Mouse (Mus musculus): ENCODE measurements around the gene Hba-x. TPM values are rescaled to one million over a fixed set of nuclear protein-coding genes. Genes with fewer than 3 reads are reported as not detected.
A peak's percentile ranks its signal among the peaks of the same experiment; 100 is the strongest.

The Hba-x gene
- polyA plus RNA-seq, 1 experiment from 2014 or later: 12,458 TPM

DNA sequence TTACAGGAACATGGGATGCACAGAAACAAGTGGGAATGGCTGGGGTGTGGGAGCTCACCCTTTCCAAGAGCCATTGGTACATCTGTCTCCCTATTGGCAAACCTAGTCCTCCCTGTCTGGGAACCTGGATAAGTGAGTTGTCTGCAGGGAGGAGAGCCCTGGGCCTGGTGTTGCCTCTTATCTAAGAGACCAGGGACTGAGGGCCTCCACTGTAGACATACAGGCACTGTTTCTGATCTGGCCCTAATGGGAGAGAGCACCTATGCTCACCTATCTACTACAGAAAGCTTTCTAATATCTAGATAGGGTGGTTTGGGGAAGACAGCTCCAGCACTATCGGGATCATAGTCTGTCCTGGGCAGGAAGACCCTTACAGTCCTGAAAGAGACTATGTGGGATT lies 20.1 kb upstream of the Hba-x start:
- no peak overlapping the region for H3K4me3 ChIP-seq (ENCODE audit: low read depth, low read length)
- H3K27ac ChIP-seq (ENCODE audit: low read depth, low read length): peak overlapping the region; percentile 82
- peak; percentile 89 for ATAC-seq (replicated peaks; ENCODE audit: insufficient number of reproducible peaks, low FRiP score, low TSS enrichment)
- no peaks in the 10 kb centered on the region for H3K27me3 ChIP-seq (ENCODE audit: control insufficient read depth, insufficient read depth, low read length)
- H3K9ac ChIP-seq (ENCODE audit: low read depth, low read length): peak overlapping the region; percentile 59
- no peaks in the 10 kb centered on the region for H3K36me3 ChIP-seq (ENCODE audit: control insufficient read depth, insufficient read depth, low read length)
- WGBS (ENCODE audit: insufficient replicate concordance): 71% methylated on average over 1 of the region's 1 CpGs
- H3K4me1 ChIP-seq (ENCODE audit: control insufficient read depth, insufficient read depth, low read length): no peaks in the 10 kb centered on the region
- H3K9me3 ChIP-seq (replicated peaks; ENCODE audit: control insufficient read depth, low read length): no peaks in the 10 kb centered on the region
- H3K4me2 ChIP-seq: peak overlapping the region; percentile 16; the same call in 1 of the 2 replicates

DNA sequence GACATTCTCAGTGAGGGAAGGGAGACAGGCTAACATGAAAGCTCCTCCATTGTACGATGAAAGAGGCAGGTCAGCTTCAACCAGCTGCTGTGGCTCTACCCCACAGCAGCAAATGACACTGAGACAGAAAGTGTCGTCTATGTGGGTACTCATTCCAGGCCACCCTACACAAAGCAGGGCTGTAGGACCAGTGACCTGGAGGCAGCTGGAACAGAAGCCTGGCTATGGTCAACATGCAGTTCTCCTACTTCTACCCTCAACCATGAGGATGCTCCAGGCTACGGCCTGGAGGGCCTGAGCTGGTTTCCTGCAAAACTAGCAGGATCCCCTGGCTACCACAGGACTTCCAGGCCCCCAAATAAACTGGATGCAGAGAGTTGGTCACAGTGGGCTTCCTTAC lies 19.6 kb upstream of the Hba-x start:
- H3K9me3 ChIP-seq (replicated peaks; ENCODE audit: control insufficient read depth, low read length): no peaks in the 10 kb centered on the region
- H3K36me3 ChIP-seq (ENCODE audit: control insufficient read depth, insufficient read depth, low read length): no peaks in the 10 kb centered on the region
- 89% methylated on average over 3 of the region's 3 CpGs for WGBS (ENCODE audit: insufficient replicate concordance)
- no peaks in the 10 kb centered on the region for H3K27me3 ChIP-seq (ENCODE audit: control insufficient read depth, insufficient read depth, low read length)
- no peak overlapping the region for H3K4me3 ChIP-seq (ENCODE audit: low read depth, low read length)
- H3K4me1 ChIP-seq (ENCODE audit: control insufficient read depth, insufficient read depth, low read length): no peaks in the 10 kb centered on the region
- H3K27ac ChIP-seq (ENCODE audit: low read depth, low read length): peak overlapping the region; percentile 82
- peak overlapping the region; percentile 16; the same call in 1 of the 2 replicates for H3K4me2 ChIP-seq
- peak overlapping the region; percentile 59 for H3K9ac ChIP-seq (ENCODE audit: low read depth, low read length)
- no peak for ATAC-seq (replicated peaks; ENCODE audit: insufficient number of reproducible peaks, low FRiP score, low TSS enrichment)

DNA sequence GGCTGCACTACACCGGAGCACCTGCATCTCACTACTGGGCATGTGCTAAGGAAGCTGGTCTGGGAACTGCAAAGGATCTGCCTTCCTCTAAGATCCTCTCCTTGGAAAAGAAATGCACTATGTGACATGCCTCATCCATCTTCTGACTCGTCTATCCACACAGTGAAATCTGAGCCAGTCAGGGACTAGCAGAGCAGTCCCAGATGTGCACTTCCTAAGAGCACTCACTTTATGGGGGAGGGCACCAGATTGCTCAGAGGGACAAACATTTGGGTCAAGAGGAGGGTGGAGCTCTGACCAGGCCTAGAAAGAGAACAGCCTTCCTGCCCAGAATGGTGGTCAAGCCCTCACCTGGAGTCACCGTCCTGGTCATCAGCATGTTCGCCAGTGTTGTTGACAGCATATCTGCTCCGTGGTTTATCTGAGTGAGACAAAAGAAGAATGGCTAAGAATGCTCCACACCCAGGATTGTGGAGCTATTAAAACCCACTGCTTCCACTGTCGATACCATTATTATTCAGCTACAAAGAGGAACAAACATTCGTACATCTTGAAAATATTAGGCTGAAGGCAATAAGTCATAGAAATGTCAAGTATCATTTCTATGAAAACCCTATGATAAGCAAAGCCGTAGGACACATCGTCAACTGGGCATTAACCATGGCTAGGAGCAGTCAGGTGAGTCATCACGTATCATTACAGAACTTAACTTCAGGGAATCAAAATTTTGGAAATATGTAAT lies 13.4 kb upstream of the Hba-x start:
- Histone ChIP-seq H3K27ac (ENCODE audit: low read depth, low read length) (peak overlapping the region; percentile 25; the same call in 1 of the 2 replicates), H3K4me3 (ENCODE audit: low read depth, low read length) (no peak overlapping the region), H3K9ac (ENCODE audit: low read depth, low read length) (no peak overlapping the region), H3K4me1 (ENCODE audit: control insufficient read depth, insufficient read depth, low read length) (peaks cover 7% of the 10 kb centered on the region; the same call in 1 of the 2 replicates), H3K4me2 (no peak overlapping the region), H3K27me3 (ENCODE audit: control insufficient read depth, insufficient read depth, low read length) (no peaks in the 10 kb centered on the region), H3K36me3 (ENCODE audit: control insufficient read depth, insufficient read depth, low read length) (no peaks in the 10 kb centered on the region; the same call in 1 of the 2 replicates), H3K9me3 (replicated peaks; ENCODE audit: control insufficient read depth, low read length) (no peaks in the 10 kb centered on the region)
- 65% methylated on average over 10 of the region's 10 CpGs for WGBS (ENCODE audit: insufficient replicate concordance)
- ATAC-seq (replicated peaks; ENCODE audit: insufficient number of reproducible peaks, low FRiP score, low TSS enrichment): peak; percentile 22; the same call in 1 of the 2 replicates

DNA sequence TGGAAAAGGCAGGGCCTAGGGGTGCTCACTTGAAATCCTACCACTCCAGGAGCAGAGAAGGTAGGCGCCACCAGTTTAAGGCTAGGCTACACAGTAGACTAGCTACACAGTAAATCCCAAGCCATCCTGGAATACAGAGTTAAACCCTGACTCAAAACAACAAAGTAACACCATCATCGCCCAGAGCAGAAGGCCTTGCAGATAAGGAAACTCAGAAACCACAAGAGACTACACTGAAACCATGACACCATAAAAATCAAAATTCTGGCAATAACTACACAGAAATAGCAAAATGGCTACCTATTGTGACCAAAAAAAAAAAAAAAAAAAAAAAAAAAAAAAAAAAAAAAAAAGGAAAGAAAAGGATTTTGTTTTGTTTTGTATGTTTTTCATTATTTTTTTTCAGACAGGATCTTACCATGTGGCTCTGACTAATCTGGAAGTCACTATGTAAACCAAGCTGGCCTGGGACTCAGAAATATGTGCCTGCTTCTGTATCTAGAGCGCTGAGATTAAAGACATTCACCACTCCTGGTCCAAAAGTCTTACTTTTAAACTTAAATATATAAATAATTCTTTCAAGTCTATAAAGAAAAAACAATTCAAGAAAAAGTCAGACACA lies 11.0 kb upstream of the Hba-x start:
- Histone ChIP-seq H3K9ac (ENCODE audit: low read depth, low read length) (peak overlapping the region; percentile 23; the same call in 1 of the 2 replicates), H3K27me3 (ENCODE audit: control insufficient read depth, insufficient read depth, low read length) (no peaks in the 10 kb centered on the region), H3K4me2 (no peak overlapping the region), H3K4me1 (ENCODE audit: control insufficient read depth, insufficient read depth, low read length) (peaks cover 7% of the 10 kb centered on the region; the same call in 1 of the 2 replicates), H3K36me3 (ENCODE audit: control insufficient read depth, insufficient read depth, low read length) (no peaks in the 10 kb centered on the region; the same call in 1 of the 2 replicates), H3K9me3 (replicated peaks; ENCODE audit: control insufficient read depth, low read length) (no peaks in the 10 kb centered on the region), H3K4me3 (ENCODE audit: low read depth, low read length) (no peak overlapping the region), H3K27ac (ENCODE audit: low read depth, low read length) (peak overlapping the region; percentile 79)
- ATAC-seq (replicated peaks; ENCODE audit: insufficient number of reproducible peaks, low FRiP score, low TSS enrichment): peak; percentile 33; the same call in 1 of the 2 replicates
- WGBS (ENCODE audit: insufficient replicate concordance): 79% methylated on average over 3 of the region's 3 CpGs

DNA sequence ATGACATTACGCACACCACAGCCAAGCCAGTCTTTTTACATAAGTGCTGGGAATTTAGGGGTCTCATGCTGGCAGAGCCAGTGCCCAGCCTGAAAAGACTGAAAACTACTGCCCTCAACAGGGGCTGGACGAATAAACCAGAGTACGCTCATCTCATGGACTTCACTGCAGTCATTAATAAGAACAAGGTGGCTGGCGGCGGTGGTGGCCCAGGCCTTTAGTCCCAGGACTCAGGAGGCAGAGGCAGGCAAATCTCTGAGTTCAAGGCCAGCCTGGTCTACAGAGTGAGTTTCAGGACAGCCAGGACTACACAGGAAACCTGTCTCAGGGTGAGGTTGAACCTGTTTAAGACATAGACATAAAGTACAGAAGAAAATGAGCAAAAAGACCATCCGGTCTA lies 10.0 kb upstream of the Hba-x start:
- peaks cover 7% of the 10 kb centered on the region; the same call in 1 of the 2 replicates for H3K4me1 ChIP-seq (ENCODE audit: control insufficient read depth, insufficient read depth, low read length)
- no peaks in the 10 kb centered on the region for H3K9me3 ChIP-seq (replicated peaks; ENCODE audit: control insufficient read depth, low read length)
- WGBS (ENCODE audit: insufficient replicate concordance): 85% methylated on average over 6 of the region's 6 CpGs
- H3K4me3 ChIP-seq (ENCODE audit: low read depth, low read length): no peak overlapping the region
- H3K27me3 ChIP-seq (ENCODE audit: control insufficient read depth, insufficient read depth, low read length): no peaks in the 10 kb centered on the region
- ATAC-seq (replicated peaks; ENCODE audit: insufficient number of reproducible peaks, low FRiP score, low TSS enrichment): no peak
- no peaks in the 10 kb centered on the region; the same call in 1 of the 2 replicates for H3K36me3 ChIP-seq (ENCODE audit: control insufficient read depth, insufficient read depth, low read length)
- 0 out of 2 replicates have a peak overlapping the region, but pooled peaks have one; percentile 19 for H3K4me2 ChIP-seq
- H3K9ac ChIP-seq (ENCODE audit: low read depth, low read length): peak overlapping the region; percentile 49; the same call in 1 of the 2 replicates
- H3K27ac ChIP-seq (ENCODE audit: low read depth, low read length): peak overlapping the region; percentile 79

DNA sequence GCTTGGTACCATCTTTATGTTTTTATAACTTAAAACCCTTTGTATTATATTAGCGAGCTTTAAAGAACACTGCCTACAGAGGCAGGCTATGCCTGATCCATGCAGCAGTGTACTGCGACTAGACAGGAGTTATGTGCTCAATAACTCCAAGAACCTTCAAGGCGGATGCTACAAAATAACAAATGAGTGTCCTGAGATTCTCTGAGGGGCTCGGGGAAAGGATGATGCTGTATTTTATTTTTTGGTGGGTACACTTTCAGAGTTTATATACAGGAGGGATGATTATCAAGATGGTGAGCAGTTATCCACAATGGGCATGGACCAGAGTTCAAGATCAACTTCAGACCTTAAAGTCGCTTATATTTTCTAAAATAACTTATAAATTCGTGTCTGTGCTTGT lies 9.4 kb upstream of the Hba-x start:
- no peaks in the 10 kb centered on the region for H3K27me3 ChIP-seq (ENCODE audit: control insufficient read depth, insufficient read depth, low read length)
- 32% methylated on average over 6 of the region's 6 CpGs for WGBS (ENCODE audit: insufficient replicate concordance)
- H3K4me1 ChIP-seq (ENCODE audit: control insufficient read depth, insufficient read depth, low read length): peaks cover 7% of the 10 kb centered on the region; the same call in 1 of the 2 replicates
- peak overlapping the region; percentile 77 for H3K4me2 ChIP-seq
- peak overlapping the region; percentile 98 for H3K9ac ChIP-seq (ENCODE audit: low read depth, low read length)
- H3K36me3 ChIP-seq (ENCODE audit: control insufficient read depth, insufficient read depth, low read length): no peaks in the 10 kb centered on the region; the same call in 1 of the 2 replicates
- H3K4me3 ChIP-seq (ENCODE audit: low read depth, low read length): peak overlapping the region; percentile 87
- no peaks in the 10 kb centered on the region for H3K9me3 ChIP-seq (replicated peaks; ENCODE audit: control insufficient read depth, low read length)
- H3K27ac ChIP-seq (ENCODE audit: low read depth, low read length): peak overlapping the region; percentile 96
- ATAC-seq (replicated peaks; ENCODE audit: insufficient number of reproducible peaks, low FRiP score, low TSS enrichment): no peak

DNA sequence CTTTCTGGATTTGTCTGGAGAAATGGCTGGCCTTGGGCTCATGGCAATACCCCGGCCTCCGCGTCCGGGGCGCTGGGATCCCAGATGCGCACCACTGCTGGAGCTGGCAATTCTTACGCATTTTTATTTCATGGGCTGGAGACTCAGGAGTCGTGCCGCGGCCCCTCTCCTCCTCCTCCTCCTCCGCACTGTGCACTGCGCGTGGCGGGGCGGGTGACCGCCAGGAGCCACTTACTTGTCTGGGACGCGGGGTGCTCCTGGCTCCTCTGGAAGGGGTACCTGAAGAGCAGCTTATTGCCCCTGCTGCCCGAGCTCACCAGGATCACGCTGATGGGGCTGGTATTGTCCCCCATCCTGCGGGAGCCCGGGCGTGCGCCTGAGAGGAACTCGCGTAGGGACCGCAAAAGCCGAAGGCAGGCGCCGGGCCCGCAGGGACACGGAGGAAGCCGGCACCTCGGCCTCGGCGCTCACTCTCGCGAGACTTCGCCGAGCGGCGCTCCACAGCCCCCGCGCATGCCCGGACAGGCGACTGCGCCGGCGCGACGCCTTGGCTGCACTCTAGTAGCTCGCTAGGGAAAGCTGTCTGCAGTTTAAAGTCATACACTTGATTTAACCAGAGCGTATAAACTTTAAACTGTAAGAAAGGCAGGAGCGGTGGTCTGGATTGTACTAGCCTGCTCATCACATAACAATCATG lies 8.9 kb upstream of the Hba-x start, which contains the start of gene Nprl3:
Gene Nprl3, minus strand, starts transcription at position 520 of the 697 bp plus-strand sequence.
- peak within 1 kb of the TSS; percentile 77 for H3K4me2 ChIP-seq
- no peaks in the 10 kb centered on the region for H3K9me3 ChIP-seq (replicated peaks; ENCODE audit: control insufficient read depth, low read length)
- under 1% methylated on average over 54 of the region's 54 CpGs for WGBS (ENCODE audit: insufficient replicate concordance)
- H3K36me3 ChIP-seq (ENCODE audit: control insufficient read depth, insufficient read depth, low read length): no peaks in the 10 kb centered on the region
- H3K4me1 ChIP-seq (ENCODE audit: control insufficient read depth, insufficient read depth, low read length): peaks cover 7% of the 10 kb centered on the region; the same call in 1 of the 2 replicates
- ATAC-seq (replicated peaks; ENCODE audit: insufficient number of reproducible peaks, low FRiP score, low TSS enrichment): peak; percentile 91
- peak within 1 kb of the TSS; percentile 98 for H3K9ac ChIP-seq (ENCODE audit: low read depth, low read length)
- H3K27me3 ChIP-seq (ENCODE audit: control insufficient read depth, insufficient read depth, low read length): no peaks in the 10 kb centered on the region
- H3K27ac ChIP-seq (ENCODE audit: low read depth, low read length): peak within 1 kb of the TSS; percentile 96
- H3K4me3 ChIP-seq (ENCODE audit: low read depth, low read length): peak within 1 kb of the TSS; percentile 87

DNA sequence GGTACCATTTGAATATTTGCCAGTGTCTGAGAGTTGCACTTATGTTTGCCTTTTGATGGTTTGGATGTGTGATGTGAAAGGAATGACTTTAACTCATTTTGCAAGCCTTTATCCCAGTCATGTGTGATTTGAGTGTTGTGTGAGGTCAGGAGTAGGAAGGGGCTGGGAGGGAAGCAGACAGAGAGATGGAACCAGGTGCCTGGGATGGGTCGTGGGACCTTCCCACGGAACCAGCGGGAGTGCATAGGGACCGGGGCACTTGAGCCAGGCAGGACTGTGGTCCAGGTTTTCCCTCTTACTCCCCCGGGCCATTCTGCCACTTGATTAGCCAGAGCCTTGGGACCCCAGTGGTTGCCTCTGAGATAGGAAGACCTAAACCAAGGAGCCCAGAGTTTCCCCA lies 8.2 kb upstream of the Hba-x start:
- Histone ChIP-seq H3K4me1 (ENCODE audit: control insufficient read depth, insufficient read depth, low read length) (peaks cover 7% of the 10 kb centered on the region; the same call in 1 of the 2 replicates), H3K4me3 (ENCODE audit: low read depth, low read length) (peak overlapping the region; percentile 87), H3K9me3 (replicated peaks; ENCODE audit: control insufficient read depth, low read length) (no peaks in the 10 kb centered on the region), H3K27ac (ENCODE audit: low read depth, low read length) (peak overlapping the region; percentile 96), H3K27me3 (ENCODE audit: control insufficient read depth, insufficient read depth, low read length) (no peaks in the 10 kb centered on the region), H3K9ac (ENCODE audit: low read depth, low read length) (peak overlapping the region; percentile 98), H3K4me2 (peak overlapping the region; percentile 77), H3K36me3 (ENCODE audit: control insufficient read depth, insufficient read depth, low read length) (no peaks in the 10 kb centered on the region)
- ATAC-seq (replicated peaks; ENCODE audit: insufficient number of reproducible peaks, low FRiP score, low TSS enrichment): no peak
- WGBS (ENCODE audit: insufficient replicate concordance): 20% methylated on average over 5 of the region's 5 CpGs

Measured in heart, embryonic 11.5 days (tissue).